Mouse (Mus musculus) liver, adult (tissue): Measurements from ENCODE around the gene Zfp382.

Experiments used
- GATA4 ChIP-seq: IDR thresholded peaks from 2 replicates; pipeline ENCODE4 v1.6.1; 2014; ENCODE audit warnings: mild to moderate bottlenecking, low read length; ENCODE audit not compliant: insufficient replicate concordance

Gene Zfp382

GRCm38 (mm10) chr7:30121308-30122187 is at the start of gene Zfp382:
Gene Zfp382 (plus strand): TSS chr7:30121942.
- TF ChIP-seq GATA4: no peak

- no peak for TF ChIP-seq GATA4
These were observed 49.4 kb upstream of the Zfp382 start, which contains the start of gene Zfp82 for GRCm38 (mm10) chr7:30072146-30073028. Gene Zfp82 (minus strand): TSS chr7:30072900.

- TF ChIP-seq GATA4: no peak
These were observed 35.2 kb upstream of the Zfp382 start for GRCm38 (mm10) chr7:30086524-30086923.

GRCm38 (mm10) chr7:30089405-30089804 is 32.3 kb upstream of the Zfp382 start:
- no peak for TF ChIP-seq GATA4

GRCm38 (mm10) chr7:30090092-30090969 is 31.4 kb upstream of the Zfp382 start, which contains the start of the genes Gm26920 and Zfp566:
Gene Gm26920 (minus strand): TSS chr7:30090410.
Gene Zfp566 (minus strand): TSS chr7:30090527.
- no peak for TF ChIP-seq GATA4

GRCm38 (mm10) chr7:30090970-30091585 is 30.7 kb upstream of the Zfp382 start:
- TF ChIP-seq GATA4: no peak

GRCm38 (mm10) chr7:30092666-30093065 is 29.1 kb upstream of the Zfp382 start:
- TF ChIP-seq GATA4: no peak

- no peak for TF ChIP-seq GATA4
These were observed 27.8 kb upstream of the Zfp382 start for GRCm38 (mm10) chr7:30093918-30094415.

- TF ChIP-seq GATA4: peak; percentile 77
These were observed 26.9 kb upstream of the Zfp382 start, which contains the start of gene Zfp260 for GRCm38 (mm10) chr7:30094646-30095429. Gene Zfp260 (plus strand): TSS chr7:30094777.

- no peak for TF ChIP-seq GATA4
These were observed 26.1 kb upstream of the Zfp382 start for GRCm38 (mm10) chr7:30095551-30096125.

GRCm38 (mm10) chr7:30099297-30099696 is 22.4 kb upstream of the Zfp382 start:
- no peak for TF ChIP-seq GATA4

- TF ChIP-seq GATA4: no peak
These were observed 5.7 kb upstream of the Zfp382 start for GRCm38 (mm10) chr7:30116076-30116475.

- TF ChIP-seq GATA4: no peak
These were observed 417 bp downstream of the Zfp382 start for GRCm38 (mm10) chr7:30122188-30122530.
